Mouse (Mus musculus): ENCODE measurements around the gene Gpalpp1.

Gpalpp1 gene

GRCm38 (mm10) chr14:76051966-76052365 lies 58.6 kb downstream of the Gpalpp1 start:
- in situ Hi-C loops (cut with MboI; ENCODE audit: low pct_unique_long_range_greater_than_20kb in 1 of 2, low sequenced_read_pairs in 2 of 2, unreplicated experiment in 1 of 2) = no loop called here

- in situ Hi-C loops (cut with MboI; ENCODE audit: low pct_unique_long_range_greater_than_20kb in 1 of 2, low sequenced_read_pairs in 2 of 2, unreplicated experiment in 1 of 2) = no loop called here
These were observed 64.8 kb downstream of the Gpalpp1 start for GRCm38 (mm10) chr14:76045767-76046166.

- in situ Hi-C loops (cut with MboI; ENCODE audit: low pct_unique_long_range_greater_than_20kb in 1 of 2, low sequenced_read_pairs in 2 of 2, unreplicated experiment in 1 of 2) = no loop called here
These were observed 66.4 kb downstream of the Gpalpp1 start for GRCm38 (mm10) chr14:76044164-76044557.

GRCm38 (mm10) chr14:76043251-76044163 lies 67.1 kb downstream of the Gpalpp1 start:
- in situ Hi-C loops (cut with MboI; ENCODE audit: low pct_unique_long_range_greater_than_20kb in 1 of 2, low sequenced_read_pairs in 2 of 2, unreplicated experiment in 1 of 2) = no loop called here
